Mouse (Mus musculus) cortical plate, adult 2 months (tissue): ENCODE data around the gene Gm5136.

ENCODE experiments used
- CTCF ChIP-seq: fragments of 200-500 bp; IDR thresholded peaks from 2 replicates; pipeline ENCODE4 v1.5.1; 2011; ENCODE audit warnings: mild to moderate bottlenecking, control low read depth, low read length; ENCODE audit not compliant: insufficient read depth; ENCODE audit errors: extremely low read depth
- POLR2A ChIP-seq: fragments of 200-500 bp; IDR thresholded peaks from 2 replicates; pipeline ENCODE4 v1.6.1; 2011; ENCODE audit warnings: mild to moderate bottlenecking, low read length, control low read depth; ENCODE audit not compliant: insufficient read depth; ENCODE audit errors: extremely low read depth

DNA sequence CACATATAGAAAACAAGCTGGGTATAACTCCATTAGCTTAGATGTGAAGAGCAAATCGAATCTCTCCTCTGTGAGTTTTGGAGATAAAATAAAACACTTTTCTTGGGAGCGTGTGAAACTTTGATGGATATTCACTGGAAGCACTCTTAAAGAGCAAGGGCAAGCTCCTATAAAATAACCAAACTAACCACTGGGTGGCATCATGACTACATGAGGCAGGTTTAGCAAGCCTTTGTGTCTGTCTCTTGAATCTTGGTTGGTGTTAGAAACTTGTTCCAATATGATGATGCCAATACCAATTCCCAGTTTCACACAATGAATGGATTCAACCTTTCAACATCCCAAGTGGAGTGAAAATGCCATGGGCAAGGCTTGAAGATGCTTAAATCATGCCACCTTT, 34.0 kb upstream of the Gm5136 start:
- TF ChIP-seq POLR2A, result no peak
- TF ChIP-seq CTCF, result 0 out of 2 replicates have a peak, but pooled peaks have one; percentile 28
